Mouse (Mus musculus) liver, embryonic 14.5 days (tissue): ENCODE results near the gene Tns1. TPM values are rescaled to one million over a fixed set of nuclear protein-coding genes. Genes with fewer than 3 reads are reported as not detected.

Experiments used
- ATAC-seq: fragments of 200-750 bp; cut with Nextera tagmentation; 2 replicates; pipeline ENCODE4 v1.8.0; 2017; ENCODE audit warnings: moderate number of reproducible peaks, mild to moderate bottlenecking, moderate library complexity; ENCODE audit not compliant: insufficient read depth
- DNase-seq, 3 experiments: peaks; one replicate each; pipeline ENCODE4 v3.0.0-alpha.2; 2012 to 2013; ENCODE audit warnings: low read depth in 3 of 3, low spot score in 3 of 3
- H3K27ac ChIP-seq: fragments of 300-500 bp; sonication (generic); 2 replicates; pipeline ENCODE4 v1.5.1; 2014; ENCODE audit warnings: moderate library complexity, mild to moderate bottlenecking, control low read depth, inconsistent platforms
- H3K27me3 ChIP-seq: fragments of 300-500 bp; sonication (generic); 2 replicates; pipeline ENCODE4 v1.6.1; 2014; ENCODE audit warnings: mild to moderate bottlenecking, low read length, moderate library complexity; ENCODE audit not compliant: control insufficient read depth, insufficient read depth
- H3K36me3 ChIP-seq: fragments of 300-500 bp; sonication (generic); replicated peaks from 2 replicates; pipeline ENCODE4 v1.6.1; 2014; ENCODE audit warnings: low read depth; ENCODE audit not compliant: control insufficient read depth, insufficient read depth
- H3K4me1 ChIP-seq, 2 experiments: fragments of 200-500 bp in 1 of 2; fragments of 300-500 bp in 1 of 2; sonication (generic) in 1 of 2; replicated peaks; 2 replicates each; pipeline ENCODE4 v1.6.1; 2012 to 2014; ENCODE audit warnings: antibody characterized with exemption in 1 of 2, inconsistent platforms in 1 of 2, low read length in 1 of 2; ENCODE audit not compliant: control insufficient read depth in 2 of 2, insufficient read depth in 2 of 2
- H3K4me2 ChIP-seq: fragments of 300-500 bp; sonication (generic); 2 replicates; pipeline ENCODE4 v1.6.1; 2014; ENCODE audit warnings: low read depth, mild to moderate bottlenecking, control low read depth, moderate library complexity
- H3K4me3 ChIP-seq, 2 experiments: fragments of 200-500 bp in 1 of 2; fragments of 300-500 bp in 1 of 2; sonication (generic) in 1 of 2; 2 replicates each; pipeline ENCODE4 v1.5.1; 2012 to 2014; ENCODE audit warnings: low read depth in 2 of 2, low read length in 2 of 2, mild to moderate bottlenecking in 2 of 2, control low read depth in 1 of 2, inconsistent platforms in 1 of 2, moderate library complexity in 1 of 2; ENCODE audit not compliant: insufficient read depth in 1 of 2
- H3K9ac ChIP-seq: fragments of 300-500 bp; sonication (generic); replicated peaks from 2 replicates; pipeline ENCODE4 v1.6.1; 2014; ENCODE audit warnings: mild to moderate bottlenecking, control low read depth, moderate library complexity
- H3K9me3 ChIP-seq: fragments of 300-500 bp; sonication (generic); 2 replicates; pipeline ENCODE4 v1.6.1; 2016; ENCODE audit warnings: low read length, mixed read lengths; ENCODE audit not compliant: control insufficient read depth
- CTCF ChIP-seq: IDR thresholded peaks from 2 replicates; pipeline ENCODE4 v1.5.1; 2016; ENCODE audit warnings: antibody characterized with exemption, low read depth, control low read depth
- EP300 ChIP-seq: IDR thresholded peaks from 2 replicates; pipeline ENCODE4 v1.6.1; 2016; ENCODE audit warnings: antibody characterized with exemption, low read depth
- WGBS: fragments of 180-500 bp; shearing (Covaris S2); extraction: QIAGEN DNeasy Blood & Tissue Kit; methylation state at CpG from one replicate; pipeline ENCODE4 v1.1.7; 2014; ENCODE audit not compliant: insufficient replicate concordance; 5-methylcytosine and 5-hydroxymethylcytosine counted together
- polyA plus RNA-seq, 2 experiments: library from polyadenylated mRNA; depleted of rRNA in 1 of 2; stranded (reverse) in 1 of 2; unstranded in 1 of 2; fragments of >200 nt; fragmentation: Nextera tagmentation in 1 of 2; extraction: Ambion mirVana in 1 of 2; gene quantifications; 2 replicates each; pipeline versions ENCODE4 v1.2.1 to v1.2.3; 2012 to 2014

Gene Tns1
- polyA plus RNA-seq, 2 experiments, result 7.2 to 15.7 TPM

DNA sequence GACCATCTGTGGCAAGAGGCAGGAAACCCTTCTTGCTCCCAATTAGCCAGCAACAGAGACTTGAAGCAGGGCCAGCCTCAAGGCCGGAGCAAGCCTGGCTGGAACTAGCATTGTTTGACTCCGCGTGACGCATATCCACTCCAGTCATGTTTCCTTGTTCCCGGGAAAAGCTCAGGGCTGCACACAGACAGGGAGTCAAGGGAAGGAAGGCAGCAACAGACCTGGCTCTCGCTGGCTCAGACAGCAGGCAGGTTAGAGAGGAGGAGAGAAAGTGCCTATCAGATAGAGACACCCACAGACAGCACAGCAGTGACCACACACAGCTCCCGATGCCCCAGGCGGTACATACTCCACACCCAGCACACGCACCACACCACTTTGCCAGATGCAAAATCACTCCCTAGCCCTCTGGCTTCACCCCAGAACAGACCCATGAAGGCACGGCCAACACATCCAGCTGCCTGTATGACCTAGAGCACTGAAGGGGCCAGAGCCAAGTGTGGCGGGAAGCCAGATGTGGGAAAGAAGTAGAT lies 96.6 kb downstream of the Tns1 start:
- H3K9me3 ChIP-seq, result no peaks in the 10 kb centered on the region
- ATAC-seq (no peak), DNase-seq (no peak)
- H3K4me3 ChIP-seq, result no peak overlapping the region
- peaks cover 0 to 17% of the 10 kb centered on the region in 2 experiments; a peak in 2 of 4 replicates for H3K4me1 ChIP-seq
- no peak overlapping the region for H3K27ac ChIP-seq
- no peaks in the 10 kb centered on the region for H3K36me3 ChIP-seq
- 30% methylated on average over 11 of the region's 11 CpGs for WGBS
- H3K9ac ChIP-seq, result no peak overlapping the region
- TF ChIP-seq EP300 (no peak), CTCF (no peak)
- H3K4me2 ChIP-seq, result no peak overlapping the region
- no peaks in the 10 kb centered on the region for H3K27me3 ChIP-seq

DNA sequence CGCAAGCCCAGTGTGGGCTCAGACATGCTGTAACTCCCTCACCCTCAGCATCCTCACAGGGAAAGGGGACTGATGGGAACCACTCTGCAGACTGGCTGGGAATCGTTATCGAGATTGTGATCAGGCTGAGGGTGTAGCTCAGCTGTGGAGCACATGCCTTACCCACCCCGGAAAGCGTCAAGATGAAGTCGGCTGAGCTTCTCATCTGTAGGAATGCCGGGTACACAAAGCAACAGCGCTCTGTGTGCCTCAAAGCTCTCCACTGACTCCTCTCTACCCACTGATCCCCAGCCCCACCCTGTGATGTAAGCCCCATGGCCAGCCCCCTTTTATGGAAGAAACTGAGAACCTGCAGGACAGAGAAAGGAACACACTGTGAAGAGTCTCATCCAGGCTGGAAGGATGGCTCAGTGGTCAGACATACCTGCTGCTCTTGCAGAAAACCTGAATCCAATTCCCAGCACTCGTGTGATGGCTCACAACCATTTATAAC lies 97.5 kb downstream of the Tns1 start:
- Histone ChIP-seq H3K4me1 (peaks cover 0 to 17% of the 10 kb centered on the region in 2 experiments; a peak in 2 of 4 replicates), H3K36me3 (no peaks in the 10 kb centered on the region), H3K27me3 (no peaks in the 10 kb centered on the region), H3K27ac (no peak overlapping the region), H3K9me3 (no peaks in the 10 kb centered on the region), H3K9ac (no peak overlapping the region), H3K4me2 (no peak overlapping the region), H3K4me3 (no peak overlapping the region)
- ATAC-seq (no peak), DNase-seq (no peak)
- no peak for TF ChIP-seq CTCF
- no peak for TF ChIP-seq EP300
- WGBS, result 60% methylated on average over 9 of the region's 9 CpGs

DNA sequence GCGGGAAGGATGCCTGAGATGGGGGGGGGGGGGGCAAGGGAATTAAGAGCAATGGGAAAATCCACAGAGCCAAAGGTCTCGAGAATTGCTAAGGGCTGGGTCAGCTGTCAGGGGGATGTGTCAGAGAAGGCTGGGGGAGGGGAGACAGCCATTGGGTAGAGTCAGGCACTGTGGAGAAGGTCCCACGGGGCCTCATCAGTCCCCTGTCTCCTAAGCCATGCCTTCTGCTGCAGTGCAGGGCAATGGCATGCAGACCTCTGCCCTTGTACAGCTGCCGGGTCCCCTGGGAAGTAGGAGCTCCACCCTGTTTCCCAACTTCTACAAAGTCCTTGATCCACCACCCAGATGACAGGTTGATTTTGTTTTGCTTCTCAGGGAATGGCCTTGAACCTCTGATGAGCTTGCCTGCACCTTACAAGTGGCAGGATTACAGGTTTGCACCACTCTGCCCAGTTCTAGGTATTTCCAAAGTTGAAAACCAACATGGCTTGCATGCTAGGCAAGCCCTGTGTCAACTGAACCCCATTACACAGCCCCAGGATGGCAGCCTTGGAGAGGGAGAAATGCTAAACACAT lies 98.5 kb downstream of the Tns1 start:
- ATAC-seq, result no peak
- WGBS, result 17% methylated on average over 4 of the region's 4 CpGs
- Histone ChIP-seq H3K36me3 (no peaks in the 10 kb centered on the region), H3K4me2 (no peak overlapping the region), H3K9me3 (no peaks in the 10 kb centered on the region), H3K4me3 (no peak overlapping the region), H3K27me3 (no peaks in the 10 kb centered on the region), H3K4me1 (peaks cover 0 to 16% of the 10 kb centered on the region in 2 experiments; a peak in 2 of 4 replicates), H3K9ac (no peak overlapping the region), H3K27ac (no peak overlapping the region)
- no peak for TF ChIP-seq CTCF
- no peak for TF ChIP-seq EP300
- DNase-seq, result no peak

DNA sequence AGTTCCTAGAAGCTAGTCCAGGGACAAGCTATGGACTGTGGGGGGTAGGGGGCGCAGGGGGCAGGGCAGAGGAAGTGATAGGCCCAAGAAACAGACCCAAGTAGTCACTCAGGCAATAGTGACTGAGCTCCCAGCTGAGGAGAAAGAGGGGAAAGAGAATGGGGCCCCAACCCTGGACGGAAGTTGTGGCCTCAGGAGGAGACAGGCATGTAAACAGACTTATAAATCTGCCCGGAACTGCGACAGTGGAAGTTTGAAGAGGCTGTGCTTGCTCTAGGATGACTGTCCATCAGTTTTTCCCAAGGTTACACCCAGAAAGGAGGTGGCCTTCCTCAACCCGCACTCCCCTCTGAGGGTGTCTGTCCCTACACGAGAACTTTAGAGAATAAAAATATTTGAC lies 99.0 kb downstream of the Tns1 start:
- Histone ChIP-seq H3K9me3 (no peaks in the 10 kb centered on the region), H3K4me1 (peaks cover 0 to 16% of the 10 kb centered on the region in 2 experiments; a peak in 2 of 4 replicates), H3K27me3 (no peaks in the 10 kb centered on the region), H3K9ac (no peak overlapping the region), H3K4me2 (no peak overlapping the region), H3K36me3 (no peaks in the 10 kb centered on the region), H3K4me3 (no peak overlapping the region), H3K27ac (no peak overlapping the region)
- DNase-seq (no peak), ATAC-seq (no peak)
- WGBS, result 13% methylated on average over 6 of the region's 6 CpGs
- TF ChIP-seq CTCF, result no peak
- TF ChIP-seq EP300, result no peak

DNA sequence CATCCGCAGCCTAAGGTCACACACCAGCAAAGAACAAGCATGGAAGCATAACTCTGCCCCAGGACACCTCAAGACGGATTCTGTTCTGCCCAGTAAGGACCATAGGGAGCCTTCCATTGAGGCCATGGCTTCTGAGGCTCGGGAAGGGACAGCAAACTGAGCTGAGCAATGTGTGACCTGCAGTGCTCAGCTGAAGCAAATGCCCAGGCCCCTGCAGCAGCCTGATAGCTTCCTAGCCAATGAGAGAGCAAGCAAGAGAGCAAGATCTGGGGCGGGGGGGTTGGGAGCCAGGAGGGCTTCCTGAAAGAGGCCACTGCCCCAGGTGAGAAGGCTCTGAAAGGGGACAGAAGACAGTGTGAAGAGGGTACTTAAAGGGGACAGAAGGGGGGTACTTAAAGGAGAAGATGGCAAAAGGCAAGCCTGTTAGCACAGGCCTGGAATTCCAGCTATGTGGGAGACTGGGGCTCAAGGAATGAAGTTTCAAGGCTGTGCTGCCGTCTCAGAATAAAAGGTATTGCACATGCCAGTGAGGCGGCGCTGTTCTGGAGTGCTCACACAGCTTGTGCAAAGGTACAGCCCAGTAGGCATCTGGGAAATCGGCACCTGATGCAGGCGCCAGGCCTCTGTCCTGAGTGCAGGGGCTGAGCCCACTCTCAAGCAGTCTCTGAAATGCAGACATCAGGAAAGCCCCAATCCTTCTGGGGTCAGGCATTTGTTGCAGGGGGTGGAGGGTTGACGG lies 99.6 kb downstream of the Tns1 start:
- DNase-seq (no peak), ATAC-seq (no peak)
- H3K4me2 ChIP-seq, result no peak overlapping the region
- H3K9ac ChIP-seq, result no peak overlapping the region
- no peak overlapping the region for H3K27ac ChIP-seq
- no peaks in the 10 kb centered on the region for H3K27me3 ChIP-seq
- TF ChIP-seq EP300 (no peak), CTCF (no peak)
- no peaks in the 10 kb centered on the region for H3K36me3 ChIP-seq
- 36% methylated on average over 10 of the region's 10 CpGs for WGBS
- H3K4me1 ChIP-seq, result peaks cover 0 to 16% of the 10 kb centered on the region in 2 experiments; a peak in 2 of 4 replicates
- H3K4me3 ChIP-seq, result no peak overlapping the region
- H3K9me3 ChIP-seq, result no peaks in the 10 kb centered on the region
